In the genomic region with DNA sequence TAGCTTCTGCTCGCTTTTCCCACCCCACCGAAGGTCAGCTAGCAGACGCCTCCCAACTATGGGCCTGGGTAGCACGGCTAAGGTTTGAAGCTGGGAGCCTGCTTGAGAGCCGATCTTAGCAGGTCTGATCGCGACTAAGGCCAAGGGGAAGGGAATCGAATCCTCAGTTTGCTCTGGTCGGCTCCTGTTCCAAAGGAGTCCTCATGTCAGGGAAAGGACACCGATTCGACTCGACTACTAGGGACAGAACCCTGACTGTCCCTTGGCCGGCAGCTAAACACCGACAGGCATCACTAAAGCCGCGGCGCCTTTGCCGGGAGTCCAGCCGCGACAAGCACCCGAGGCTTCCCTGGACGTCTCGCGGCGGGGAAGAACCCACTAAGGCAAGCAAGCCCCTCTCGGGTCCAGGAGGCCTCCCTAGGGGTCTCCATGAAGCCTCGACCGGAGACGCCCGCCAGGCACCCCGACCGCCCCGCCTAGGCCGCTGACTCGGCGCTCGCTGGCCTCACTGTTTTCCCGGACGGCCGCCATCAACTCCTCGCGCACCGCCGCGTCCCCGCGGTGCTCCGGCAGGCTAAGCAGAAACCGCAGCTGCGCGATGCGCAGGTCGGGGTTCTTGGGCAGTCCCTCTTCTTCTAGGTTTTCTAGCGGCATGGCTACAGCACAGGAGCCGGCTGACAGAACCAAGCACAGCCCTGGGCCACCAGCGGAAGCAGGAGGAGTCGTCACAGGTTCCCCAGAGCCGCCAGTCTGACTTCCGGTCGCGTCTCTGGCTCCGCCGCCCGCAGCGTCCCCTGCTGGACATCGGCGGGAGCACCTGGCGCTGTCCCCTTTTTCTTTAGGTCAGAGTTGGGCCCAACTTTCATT, we compare ENCODE assay signal across 7 mouse cellular contexts. TPM values are rescaled to one million over a fixed set of nuclear protein-coding genes. Genes with fewer than 3 reads are reported as not detected.
DNase-seq lines count a peak whose midpoint lies in the region; ATAC-seq and TF ChIP-seq lines count a peak whose summit lies in the region.

A gene (minus strand): TSS at position 755 of the 867 bp plus-strand sequence.

- peak; percentile 79 for TF ChIP-seq POLR2A in small intestine, adult 2 months (IDR thresholded peaks at IDR 0.05; ENCODE audit: low read depth, low read length)

- intact Hi-C loops in left cerebral cortex, postnatal 4 days (cut with DNase I) = no loop called here

- peak within 1 kb of the TSS; percentile 92 for H3K4me3 ChIP-seq in embryonic facial prominence, embryonic 10.5 days
- peak within 1 kb of the TSS; percentile 98 for H3K4me3 ChIP-seq in intestine, postnatal 0 days (ENCODE audit: low read depth, low read length)
- H3K4me3 ChIP-seq in midbrain, embryonic 12.5 days = peak within 1 kb of the TSS; percentile 96
- peak within 1 kb of the TSS; percentile 98 for H3K4me3 ChIP-seq in small intestine, adult 2 months (ENCODE audit: low read depth, low read length)

- peak; percentile 95 for DNase-seq in adrenal gland, postnatal 10 days
- DNase-seq in embryonic facial prominence, embryonic 10.5 days (ENCODE audit: low spot score) = peak; percentile 91
- no peak for DNase-seq in gonadal fat pad, adult 2 months (ENCODE audit: low read depth)
- DNase-seq in left cerebral cortex, postnatal 4 days = peak; percentile 86

- ATAC-seq in intestine, postnatal 0 days = peak; percentile 95
- ATAC-seq in midbrain, embryonic 12.5 days (ENCODE audit: low FRiP score, low read depth) = peak; percentile 97

- peak within 1 kb of the TSS; percentile 92 for H3K27ac ChIP-seq in embryonic facial prominence, embryonic 10.5 days (replicated peaks)
- H3K27ac ChIP-seq in intestine, postnatal 0 days (ENCODE audit: low read depth, low read length) = peak within 1 kb of the TSS; percentile 75
- H3K27ac ChIP-seq in midbrain, embryonic 12.5 days (replicated peaks) = peak within 1 kb of the TSS; percentile 79
- H3K27ac ChIP-seq in small intestine, adult 2 months (ENCODE audit: insufficient read depth, low read depth, low read length) = peak within 1 kb of the TSS; percentile 42; the same call in 1 of the 2 replicates

- peak; percentile 98 for TF ChIP-seq CTCF in intestine, postnatal 0 days (IDR thresholded peaks at IDR 0.05; ENCODE audit: low read depth)
- TF ChIP-seq CTCF in small intestine, adult 2 months (IDR thresholded peaks at IDR 0.05; ENCODE audit: extremely low read depth, insufficient read length, insufficient replicate concordance, low read depth, low read length) = peak; percentile 99

- H3K27me3 ChIP-seq in embryonic facial prominence, embryonic 10.5 days (replicated peaks; ENCODE audit: low read depth, poor library complexity, severe bottlenecking) = no peaks in the 10 kb centered on the region
- no peaks in the 10 kb centered on the region for H3K27me3 ChIP-seq in intestine, postnatal 0 days (replicated peaks; ENCODE audit: control insufficient read depth, insufficient read depth, low read length)
- H3K27me3 ChIP-seq in midbrain, embryonic 12.5 days = no peaks in the 10 kb centered on the region
- H3K27me3 ChIP-seq in small intestine, adult 2 months (ENCODE audit: control insufficient read depth, insufficient read depth, low read length) = no peaks in the 10 kb centered on the region

- under 1% methylated on average over 68 of the region's 68 CpGs for WGBS in embryonic facial prominence, embryonic 10.5 days
- WGBS in intestine, postnatal 0 days = under 1% methylated on average over 68 of the region's 68 CpGs
- WGBS in midbrain, embryonic 12.5 days = 1% methylated on average over 68 of the region's 68 CpGs
- under 1% methylated on average over 68 of the region's 68 CpGs for WGBS in small intestine, adult 2 months

- no peaks in the 10 kb centered on the region for H3K9me3 ChIP-seq in embryonic facial prominence, embryonic 10.5 days
- H3K9me3 ChIP-seq in intestine, postnatal 0 days (ENCODE audit: control insufficient read depth) = no peaks in the 10 kb centered on the region
- H3K9me3 ChIP-seq in midbrain, embryonic 12.5 days = no peaks in the 10 kb centered on the region

- H3K36me3 ChIP-seq in embryonic facial prominence, embryonic 10.5 days (replicated peaks) = peaks cover 43% of the 10 kb centered on the region
- peaks cover 26% of the 10 kb centered on the region for H3K36me3 ChIP-seq in intestine, postnatal 0 days (ENCODE audit: control insufficient read depth, insufficient read depth)
- peaks cover 35% of the 10 kb centered on the region for H3K36me3 ChIP-seq in midbrain, embryonic 12.5 days
- peaks cover 15% of the 10 kb centered on the region for H3K36me3 ChIP-seq in small intestine, adult 2 months (ENCODE audit: control insufficient read depth, insufficient read depth, low read length)

- H3K9ac ChIP-seq in intestine, postnatal 0 days (ENCODE audit: low read depth, low read length) = peak within 1 kb of the TSS; percentile 95
- H3K9ac ChIP-seq in midbrain, embryonic 12.5 days (replicated peaks) = peak within 1 kb of the TSS; percentile 93

- peaks cover 11% of the 10 kb centered on the region for H3K4me1 ChIP-seq in embryonic facial prominence, embryonic 10.5 days
- peaks cover 6% of the 10 kb centered on the region; the same call in 1 of the 2 replicates for H3K4me1 ChIP-seq in intestine, postnatal 0 days (replicated peaks; ENCODE audit: control insufficient read depth, insufficient read depth, low read length)
- H3K4me1 ChIP-seq in midbrain, embryonic 12.5 days = peaks cover 14% of the 10 kb centered on the region
- H3K4me1 ChIP-seq in small intestine, adult 2 months (ENCODE audit: control insufficient read depth, insufficient read depth, insufficient read length, low read length) = peaks cover 4% of the 10 kb centered on the region; the same call in 1 of the 2 replicates

- H3K4me2 ChIP-seq in intestine, postnatal 0 days (replicated peaks; ENCODE audit: low read depth) = peak within 1 kb of the TSS; percentile 83
- peak within 1 kb of the TSS; percentile 95 for H3K4me2 ChIP-seq in midbrain, embryonic 12.5 days (replicated peaks)

RNA-seq across cellular contexts. Expression of the gene that starts here (rescaled TPM):
- total RNA-seq in adrenal gland, postnatal 10 days (2021) = 100 to 1,000 TPM; 118 to 130 TPM
- polyA plus RNA-seq in embryonic facial prominence, embryonic 10.5 days (2016; fragmentation: Nextera tagmentation; extraction: Ambion mirVana) = 285 TPM in 2 replicates
- polyA plus RNA-seq in gonadal fat pad, adult 2 months (2012; rRNA removed) = 33.3 and 34.1 TPM in 2 replicates
- polyA plus RNA-seq in intestine, postnatal 0 days (2015; fragmentation: Nextera tagmentation; extraction: Ambion mirVana) = 120 and 122 TPM in 2 replicates
- total RNA-seq in left cerebral cortex, postnatal 4 days (2021) = 100 to 1,000 TPM; 142 to 144 TPM
- 289 and 291 TPM in 2 replicates for polyA plus RNA-seq in midbrain, embryonic 12.5 days (2016; fragmentation: Nextera tagmentation; extraction: Ambion mirVana)
- polyA plus RNA-seq in small intestine, adult 2 months (2012; rRNA removed) = 5.3 and 7.5 TPM in 2 replicates

Comparison
In these comparisons a context has a peak if more than half of its experiments do, and no peak if none do; other contexts are left out.
1. H3K27ac ChIP-seq: peak in every context shown above with its lines; median percentile 92 in embryonic facial prominence, embryonic 10.5 days; 79 in midbrain, embryonic 12.5 days; 75 in intestine, postnatal 0 days; 42 in small intestine, adult 2 months.